Mouse (Mus musculus): ENCODE results near the gene Ugcg. TPM values are rescaled to one million over a fixed set of nuclear protein-coding genes. Genes with fewer than 3 reads are reported as not detected.
"Not testable (repeated sequence)": the region's sequence is repeated elsewhere in the genome, so short reads cannot be mapped to it uniquely, and the experiment has no call there.

Gene Ugcg
- polyA plus RNA-seq, 1 experiment from 2014 or later = 20.0 TPM

DNA sequence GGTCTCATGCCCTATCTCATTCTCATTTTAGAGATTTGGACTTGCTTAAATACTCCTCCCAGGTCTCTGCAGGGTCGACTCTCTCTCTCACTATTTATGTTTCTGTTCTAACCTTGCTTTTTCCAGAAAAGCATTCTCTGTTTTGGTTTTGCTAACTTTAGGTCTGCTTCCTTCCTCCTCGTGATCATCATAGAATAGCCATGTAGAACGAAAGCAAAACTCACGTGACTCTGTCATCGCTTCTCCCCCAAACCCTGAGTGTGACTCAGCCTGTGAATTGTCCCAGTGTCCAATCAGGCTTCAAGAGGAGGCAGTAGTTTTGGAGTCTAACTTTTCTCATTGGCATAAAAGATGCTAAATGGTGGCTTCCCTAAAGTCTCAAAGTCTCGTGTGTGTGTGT is 65.3 kb downstream of the Ugcg start:
- Histone ChIP-seq H3K9ac (no peak overlapping the region), H3K27me3 (replicated peaks) (no peaks in the 10 kb centered on the region), H3K36me3 (replicated peaks) (no peaks in the 10 kb centered on the region), H3K4me3 (no peak overlapping the region), H3K4me1 (no peaks in the 10 kb centered on the region), H3K9me3 (no peaks in the 10 kb centered on the region), H3K27ac (no peak overlapping the region), H3K4me2 (no peak overlapping the region)
- ATAC-seq (replicated peaks) = no peak
- 87% methylated on average over 6 of the region's 6 CpGs for WGBS

DNA sequence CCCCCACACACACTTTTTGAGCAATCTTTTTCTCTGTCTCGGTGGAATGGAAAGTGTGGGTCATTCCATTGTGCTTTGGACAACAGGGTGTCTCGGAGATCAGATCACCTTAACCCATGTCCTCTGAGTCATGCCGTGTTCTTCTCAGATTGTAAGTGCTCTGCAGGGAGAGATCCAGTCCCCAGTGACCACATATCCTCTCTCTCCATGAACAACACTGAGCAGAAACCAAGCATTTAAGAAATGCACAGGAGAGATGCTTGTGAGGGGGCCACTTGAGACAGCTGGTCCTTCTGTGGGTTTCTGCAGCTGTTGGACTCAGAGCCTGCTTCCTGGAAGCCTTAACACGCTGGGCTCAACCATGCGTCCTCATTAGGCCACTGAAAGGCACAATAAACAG is 66.9 kb downstream of the Ugcg start:
- Histone ChIP-seq H3K36me3 (replicated peaks) (no peaks in the 10 kb centered on the region), H3K9ac (no peak overlapping the region), H3K4me2 (no peak overlapping the region), H3K9me3 (no peaks in the 10 kb centered on the region), H3K4me3 (no peak overlapping the region), H3K4me1 (no peaks in the 10 kb centered on the region), H3K27me3 (replicated peaks) (no peaks in the 10 kb centered on the region), H3K27ac (no peak overlapping the region)
- no peak for ATAC-seq (replicated peaks)
- whole genome bisulfite sequencing = 68% methylated on average over 5 of the region's 5 CpGs

DNA sequence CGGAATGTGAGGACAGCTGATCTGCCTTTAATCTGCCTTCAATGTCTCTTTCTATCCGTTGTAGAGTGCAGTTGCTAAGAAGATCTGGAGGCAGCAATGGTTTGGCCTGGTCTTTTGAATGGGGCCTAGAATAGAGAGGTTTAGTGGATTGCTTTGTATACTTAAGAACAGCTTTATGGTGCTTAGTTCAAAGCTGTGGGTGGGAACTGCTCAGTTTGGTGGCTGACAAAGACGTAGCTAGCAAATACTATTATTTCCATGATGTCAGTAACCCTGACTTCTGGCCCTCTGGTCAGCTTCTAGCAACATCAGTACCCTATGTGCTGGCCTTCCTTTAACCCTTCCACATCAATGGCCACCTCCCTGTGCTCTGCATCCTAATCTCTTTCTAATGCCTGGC is 68.8 kb downstream of the Ugcg start:
- Histone ChIP-seq H3K36me3 (replicated peaks) (no peaks in the 10 kb centered on the region), H3K27ac (no peak overlapping the region), H3K4me1 (no peaks in the 10 kb centered on the region), H3K4me2 (no peak overlapping the region), H3K9me3 (no peaks in the 10 kb centered on the region), H3K27me3 (replicated peaks) (no peaks in the 10 kb centered on the region), H3K9ac (no peak overlapping the region), H3K4me3 (no peak overlapping the region)
- WGBS = 20% methylated on average over 3 of the region's 3 CpGs
- no peak; the same call in 1 of the 2 replicates for ATAC-seq (replicated peaks)

DNA sequence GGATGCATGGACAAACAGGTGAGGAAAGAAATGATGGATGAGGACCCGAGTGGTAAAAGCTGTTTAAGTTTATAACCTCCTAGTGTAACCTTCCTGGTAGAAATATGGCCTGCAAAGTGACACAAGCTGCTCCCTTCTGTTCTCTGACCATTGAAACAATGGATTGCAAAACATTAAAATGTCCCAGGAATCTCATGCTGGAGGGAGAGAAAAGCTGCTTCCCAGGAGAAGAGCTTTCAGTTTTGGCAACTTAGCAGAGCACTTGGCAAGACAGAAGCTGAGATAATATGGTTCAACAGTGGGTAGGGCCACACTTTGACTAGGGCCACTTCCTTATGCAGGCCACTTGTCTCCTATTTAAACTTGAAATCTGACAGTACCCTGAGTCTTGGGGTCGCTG is 69.7 kb downstream of the Ugcg start:
- H3K36me3 ChIP-seq (replicated peaks) = no peaks in the 10 kb centered on the region
- no peak overlapping the region for H3K27ac ChIP-seq
- WGBS = 81% methylated on average over 2 of the region's 2 CpGs
- H3K4me2 ChIP-seq = no peak overlapping the region
- H3K9ac ChIP-seq = no peak overlapping the region
- no peak overlapping the region for H3K4me3 ChIP-seq
- H3K9me3 ChIP-seq = no peaks in the 10 kb centered on the region
- H3K4me1 ChIP-seq = no peaks in the 10 kb centered on the region
- no peaks in the 10 kb centered on the region for H3K27me3 ChIP-seq (replicated peaks)
- no peak for ATAC-seq (replicated peaks)

DNA sequence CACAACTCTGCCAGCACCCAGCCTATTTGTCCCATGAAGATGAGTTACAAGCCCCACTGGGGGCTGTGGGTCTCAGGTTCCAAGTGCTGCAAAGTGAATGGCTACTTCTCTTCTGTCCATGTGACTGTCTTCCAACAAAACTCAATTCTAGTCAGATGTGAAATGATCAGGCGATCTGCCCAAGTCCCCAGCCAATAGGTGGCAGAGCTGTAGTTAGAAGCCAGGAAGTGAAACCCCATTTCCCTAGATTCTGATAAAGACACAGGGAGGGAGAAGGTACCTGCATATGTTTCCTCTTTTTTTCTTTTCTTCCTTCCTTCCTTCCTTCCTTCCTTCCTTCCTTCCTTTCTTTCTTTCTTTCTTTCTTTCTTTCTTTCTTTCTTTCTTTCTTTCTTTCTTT is 70.7 kb downstream of the Ugcg start:
- no peaks in the 10 kb centered on the region for H3K4me1 ChIP-seq
- H3K9ac ChIP-seq = no peak overlapping the region
- no peaks in the 10 kb centered on the region for H3K36me3 ChIP-seq (replicated peaks)
- 85% methylated on average over 1 of the region's 1 CpGs for WGBS
- no peak overlapping the region for H3K4me3 ChIP-seq
- no peak overlapping the region for H3K4me2 ChIP-seq
- H3K9me3 ChIP-seq = no peaks in the 10 kb centered on the region
- no peak overlapping the region for H3K27ac ChIP-seq
- ATAC-seq (replicated peaks) = no peak
- no peaks in the 10 kb centered on the region for H3K27me3 ChIP-seq (replicated peaks)

DNA sequence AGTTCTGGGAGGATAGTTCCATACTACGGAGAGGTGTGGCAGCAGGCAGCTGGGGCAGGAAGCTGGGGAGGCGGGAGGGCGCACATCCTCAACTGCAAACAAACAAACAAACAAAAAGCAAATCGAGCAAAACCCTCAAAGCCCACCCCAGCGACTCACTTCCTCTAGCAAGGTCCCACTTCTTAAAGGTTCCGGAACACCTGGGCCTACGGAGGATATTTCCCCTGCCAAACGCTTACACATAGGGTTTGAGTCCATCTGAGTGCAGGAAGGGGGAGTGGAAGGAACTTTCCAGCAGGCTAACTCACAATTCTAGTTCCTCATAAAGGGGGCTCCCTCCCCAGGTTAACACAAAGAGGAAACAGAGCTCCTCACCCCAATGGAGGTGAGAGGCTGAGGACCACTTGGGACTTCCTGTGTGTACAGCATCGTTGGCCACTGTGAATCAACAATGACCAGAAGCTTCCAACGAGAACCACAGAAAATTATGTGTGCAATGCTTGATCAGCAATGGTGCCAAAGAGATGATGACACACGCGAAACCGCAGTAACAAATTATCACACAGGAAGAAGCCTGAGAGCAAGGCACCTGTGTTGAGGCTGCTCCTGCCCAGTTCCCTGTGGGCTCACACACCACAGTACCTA is 71.9 kb downstream of the Ugcg start:
- Histone ChIP-seq H3K4me1 (no peaks in the 10 kb centered on the region), H3K4me3 (no peak overlapping the region), H3K9ac (no peak overlapping the region), H3K27ac (no peak overlapping the region), H3K27me3 (replicated peaks) (no peaks in the 10 kb centered on the region), H3K4me2 (no peak overlapping the region), H3K9me3 (no peaks in the 10 kb centered on the region), H3K36me3 (replicated peaks) (no peaks in the 10 kb centered on the region)
- 87% methylated on average over 13 of the region's 13 CpGs for WGBS
- ATAC-seq (replicated peaks) = no peak

DNA sequence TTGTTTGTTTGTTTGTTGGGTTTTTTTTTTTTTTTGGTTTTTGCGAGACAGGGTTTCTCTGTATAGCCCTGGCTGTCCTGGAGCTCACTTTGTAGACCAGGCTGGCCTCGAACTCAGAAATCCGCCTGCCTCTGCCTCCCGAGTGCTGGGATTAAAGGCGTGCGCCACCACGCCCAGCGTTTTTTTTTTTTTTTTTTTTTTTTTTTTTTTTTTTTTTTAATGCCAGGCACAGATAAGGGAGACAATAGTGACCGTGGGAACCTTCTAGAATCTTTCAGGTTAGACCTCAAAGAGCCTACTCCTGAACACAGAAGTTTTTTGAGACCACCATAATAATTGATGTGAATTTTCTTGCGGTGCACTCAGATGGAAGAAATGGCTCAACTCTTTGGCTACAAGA is 72.5 kb downstream of the Ugcg start:
- WGBS = 91% methylated on average over 10 of the region's 10 CpGs
- ATAC-seq (replicated peaks) = not testable (repeated sequence)

DNA sequence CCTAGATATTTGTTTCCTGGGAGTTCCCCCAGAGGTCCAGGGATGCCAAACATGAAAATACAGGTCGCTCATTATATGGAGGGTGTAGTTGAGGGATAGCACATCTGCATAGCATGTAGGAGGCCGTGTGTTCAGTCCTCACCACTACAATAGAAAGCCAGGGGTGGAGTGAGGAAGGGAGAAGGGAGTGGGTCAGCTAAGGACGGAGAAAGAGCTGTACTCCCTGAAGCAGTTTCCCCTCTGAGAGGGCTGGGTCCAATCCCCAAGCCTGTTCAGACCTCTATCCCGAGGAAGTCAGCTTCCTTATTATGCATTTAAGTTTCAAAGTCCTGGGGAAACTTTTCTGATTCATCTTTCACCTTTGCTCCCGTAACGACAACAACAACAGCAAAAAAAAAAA is 73.1 kb downstream of the Ugcg start:
- Histone ChIP-seq H3K9ac (no peak overlapping the region), H3K27ac (no peak overlapping the region), H3K36me3 (replicated peaks) (no peaks in the 10 kb centered on the region), H3K4me1 (no peaks in the 10 kb centered on the region), H3K27me3 (replicated peaks) (no peaks in the 10 kb centered on the region), H3K9me3 (no peaks in the 10 kb centered on the region), H3K4me2 (no peak overlapping the region), H3K4me3 (no peak overlapping the region)
- ATAC-seq (replicated peaks) = no peak
- WGBS = 78% methylated on average over 6 of the region's 6 CpGs

More for the DNA sequence above, 72.5 kb downstream of the Ugcg start:
- not testable (repeated sequence) for H3K9me3 ChIP-seq; H3K4me2 ChIP-seq; H3K27ac ChIP-seq; H3K9ac ChIP-seq; H3K4me3 ChIP-seq; H3K4me1 ChIP-seq; H3K36me3 ChIP-seq (replicated peaks); H3K27me3 ChIP-seq (replicated peaks)

DNA sequence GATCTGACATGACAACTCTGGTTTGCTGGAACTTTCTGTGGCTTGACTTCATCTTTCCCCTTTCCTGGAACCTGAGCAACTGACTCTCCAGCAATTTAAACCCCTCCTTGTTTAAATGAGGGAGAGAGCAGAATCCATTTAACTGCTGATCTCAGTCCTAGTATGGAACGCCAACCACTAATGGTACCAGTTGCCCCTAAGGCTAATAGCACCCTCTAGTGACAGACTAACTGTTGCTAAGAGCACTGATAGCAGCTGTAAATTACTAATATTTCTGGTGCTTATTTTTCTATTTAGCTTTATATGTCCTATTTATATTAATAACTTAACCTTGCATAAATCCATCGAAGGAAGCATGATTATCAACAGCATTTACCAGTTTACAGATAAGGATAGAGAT is 74.4 kb downstream of the Ugcg start:
- H3K27me3 ChIP-seq (replicated peaks) = no peaks in the 10 kb centered on the region
- H3K36me3 ChIP-seq (replicated peaks) = no peaks in the 10 kb centered on the region
- no peak overlapping the region for H3K4me3 ChIP-seq
- H3K9me3 ChIP-seq = no peaks in the 10 kb centered on the region
- no peak overlapping the region for H3K9ac ChIP-seq
- no peaks in the 10 kb centered on the region for H3K4me1 ChIP-seq
- ATAC-seq (replicated peaks) = no peak
- no peak overlapping the region for H3K27ac ChIP-seq
- no peak overlapping the region for H3K4me2 ChIP-seq
- WGBS = 94% methylated on average over 2 of the region's 2 CpGs

DNA sequence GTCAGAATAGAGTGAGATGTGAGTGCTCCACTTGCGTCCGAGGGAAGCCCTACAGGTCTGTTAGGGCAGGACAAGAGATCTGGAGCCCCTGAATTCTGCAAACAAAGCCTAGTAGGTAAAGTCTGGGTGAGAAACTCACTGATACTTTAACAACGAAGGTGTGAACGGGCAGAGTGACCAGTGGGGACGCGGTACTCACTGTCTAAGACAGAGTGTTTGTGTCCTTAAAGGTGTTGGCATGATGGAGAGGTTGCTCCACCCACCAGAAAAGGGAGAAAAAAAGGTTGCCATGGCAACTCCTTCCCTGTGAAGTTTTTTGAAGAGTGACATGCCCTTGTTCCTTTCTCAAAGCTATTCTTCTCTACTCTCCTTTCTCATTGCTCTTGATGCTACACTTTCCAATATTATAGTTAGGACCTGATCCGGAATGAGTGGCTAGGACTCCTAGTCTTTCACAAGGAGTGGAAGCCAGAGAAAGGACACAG is 75.6 kb downstream of the Ugcg start:
- Histone ChIP-seq H3K4me1 (no peaks in the 10 kb centered on the region), H3K36me3 (replicated peaks) (no peaks in the 10 kb centered on the region), H3K4me2 (no peak overlapping the region), H3K9me3 (no peaks in the 10 kb centered on the region), H3K27me3 (replicated peaks) (no peaks in the 10 kb centered on the region), H3K4me3 (no peak overlapping the region), H3K9ac (no peak overlapping the region), H3K27ac (no peak overlapping the region)
- ATAC-seq (replicated peaks) = no peak
- 90% methylated on average over 7 of the region's 7 CpGs for WGBS

DNA sequence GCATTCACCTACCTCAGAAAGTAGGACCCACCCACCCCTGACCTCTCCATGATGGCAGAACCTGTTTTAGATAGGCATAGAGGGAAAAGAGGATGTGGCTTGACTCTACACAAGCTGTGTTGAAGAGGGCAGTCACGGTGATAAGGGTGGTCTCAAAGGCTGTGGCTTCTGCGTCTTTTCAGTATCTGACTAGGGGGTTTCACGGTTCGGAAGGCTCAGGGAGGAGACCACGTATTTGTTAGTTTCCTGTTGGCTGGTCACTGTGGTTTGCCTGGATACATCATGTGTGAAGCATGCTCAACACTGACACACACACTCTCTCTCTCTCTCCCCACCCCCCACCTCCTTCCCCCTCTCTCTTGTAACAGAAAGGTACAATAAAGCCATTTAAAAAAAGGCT is 76.1 kb downstream of the Ugcg start:
- Histone ChIP-seq H3K27me3 (replicated peaks) (no peaks in the 10 kb centered on the region), H3K36me3 (replicated peaks) (no peaks in the 10 kb centered on the region), H3K4me2 (no peak overlapping the region), H3K9ac (no peak overlapping the region), H3K4me1 (no peaks in the 10 kb centered on the region), H3K27ac (no peak overlapping the region), H3K4me3 (no peak overlapping the region), H3K9me3 (no peaks in the 10 kb centered on the region)
- no peak for ATAC-seq (replicated peaks)
- 84% methylated on average over 5 of the region's 5 CpGs for WGBS

DNA sequence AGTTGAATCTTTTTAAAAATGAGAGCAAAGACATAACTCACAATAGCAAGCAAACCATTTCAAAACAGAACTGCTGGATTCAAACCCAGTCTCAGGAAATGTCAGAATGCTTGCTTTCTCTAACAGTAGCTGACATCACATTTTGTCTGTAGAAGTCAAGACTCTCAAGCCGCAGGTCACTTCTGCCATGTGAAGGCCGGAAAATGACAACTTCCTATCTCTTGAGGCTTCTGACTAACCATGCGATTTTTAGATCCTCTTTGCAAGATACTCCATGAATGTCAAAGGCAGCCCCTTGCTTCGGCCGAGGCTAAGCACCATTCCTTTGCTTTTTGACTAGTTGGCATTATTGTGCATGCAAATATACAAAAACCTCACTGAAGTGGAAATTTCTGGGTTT is 76.6 kb downstream of the Ugcg start:
- Histone ChIP-seq H3K27me3 (replicated peaks) (no peaks in the 10 kb centered on the region), H3K4me2 (no peak overlapping the region), H3K36me3 (replicated peaks) (no peaks in the 10 kb centered on the region), H3K4me1 (no peaks in the 10 kb centered on the region), H3K4me3 (no peak overlapping the region), H3K9me3 (no peaks in the 10 kb centered on the region), H3K27ac (no peak overlapping the region), H3K9ac (no peak overlapping the region)
- ATAC-seq (replicated peaks) = no peak
- 96% methylated on average over 5 of the region's 5 CpGs for WGBS

Measured in midbrain, embryonic 15.5 days (tissue).